Comparison of ENCODE assay signal across 22 mouse cellular contexts in the genomic region with DNA sequence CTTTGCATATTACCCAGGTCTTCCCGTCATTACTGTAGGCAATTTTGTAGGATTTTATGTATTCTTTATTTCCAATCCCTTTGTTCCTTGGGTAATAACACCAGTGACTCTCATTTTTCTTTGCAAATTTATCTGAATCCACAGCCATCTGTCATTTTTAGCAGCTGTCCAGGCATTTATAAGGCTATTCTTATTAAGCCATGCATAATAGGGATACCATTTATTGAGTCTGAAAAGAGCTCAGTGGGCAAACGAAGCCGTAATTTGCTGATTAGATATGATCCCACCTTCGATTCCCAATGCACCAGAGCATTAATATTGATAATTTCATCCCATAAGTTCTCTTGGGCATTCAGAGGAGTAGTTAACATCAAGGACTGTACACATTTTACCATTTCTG.
DNase-seq lines count a peak whose midpoint lies in the region; ATAC-seq and TF ChIP-seq lines count a peak whose summit lies in the region.
"Had no signal": no experiment of that assay in that cellular context is flagged by ENCODE, and none has a peak within 500 bp of the region (broad histone marks: within the 10 kb centered on the region; RNA-seq: fewer than 3 reads in every experiment).

No protein-coding gene starts in this region.

- ATAC-seq in hindbrain, embryonic 11.5 days (ENCODE audit: low FRiP score): peak; percentile 53; the same call in 1 of the 2 replicates
- ATAC-seq in hindbrain, embryonic 16.5 days: no peak
- peak; percentile 56; the same call in 1 of the 2 replicates for ATAC-seq in midbrain, embryonic 13.5 days
- no peak for ATAC-seq in midbrain, embryonic 16.5 days
- no peak for ATAC-seq in midbrain, embryonic 14.5 days (ENCODE audit: low FRiP score, low TSS enrichment)
- no peak for ATAC-seq in midbrain, postnatal 0 days (ENCODE audit: low FRiP score)
- ATAC-seq: activated CD4-positive, CD25-positive, alpha-beta regulatory T cell, adult 4 months; CD4-positive, CD25-positive, alpha-beta regulatory T cell, adult 4 months; Patski had no signal

- no peaks in the 10 kb centered on the region for H3K27me3 ChIP-seq in hindbrain, embryonic 11.5 days (ENCODE audit: control insufficient read depth, insufficient read depth, low read length)
- no peaks in the 10 kb centered on the region for H3K27me3 ChIP-seq in hindbrain, embryonic 16.5 days (replicated peaks; ENCODE audit: control insufficient read depth, insufficient read depth, low read length)
- no peaks in the 10 kb centered on the region for H3K27me3 ChIP-seq in midbrain, embryonic 13.5 days
- no peaks in the 10 kb centered on the region for H3K27me3 ChIP-seq in midbrain, embryonic 16.5 days (ENCODE audit: control insufficient read depth, insufficient read depth, low read depth, low read length)
- no peaks in the 10 kb centered on the region for H3K27me3 ChIP-seq in midbrain, embryonic 14.5 days (ENCODE audit: control insufficient read depth, insufficient read depth, low read length)
- no peaks in the 10 kb centered on the region for H3K27me3 ChIP-seq in midbrain, postnatal 0 days (ENCODE audit: insufficient read depth, low read length)

- no peak for TF ChIP-seq POLR2A in brain, embryonic 14.5 days (IDR thresholded peaks at IDR 0.05; ENCODE audit: borderline replicate concordance, extremely low read depth, insufficient read depth, insufficient read length, poor library complexity, severe bottlenecking)

- H3K27ac ChIP-seq in hindbrain, embryonic 11.5 days (ENCODE audit: low read depth, low read length): no peak overlapping the region
- H3K27ac ChIP-seq in hindbrain, embryonic 16.5 days (ENCODE audit: low read depth, low read length): no peak overlapping the region
- no peak overlapping the region for H3K27ac ChIP-seq in midbrain, embryonic 13.5 days
- no peak overlapping the region for H3K27ac ChIP-seq in midbrain, embryonic 16.5 days (ENCODE audit: low read length)
- H3K27ac ChIP-seq in midbrain, embryonic 14.5 days (replicated peaks; ENCODE audit: low read depth, low read length): no peak overlapping the region
- no peak overlapping the region for H3K27ac ChIP-seq in midbrain, postnatal 0 days (ENCODE audit: low read depth, low read length)

- DNase-seq in hindbrain, embryonic 11.5 days (ENCODE audit: low spot score): no peak
- peak; percentile 26 for DNase-seq in midbrain, embryonic 14.5 days
- DNase-seq in midbrain, postnatal 0 days (ENCODE audit: low spot score): no peak
- DNase-seq in brain, embryonic 14.5 days (ENCODE audit: low read depth): peak; percentile 6
- no peak for DNase-seq in thymus, postnatal 10 days (ENCODE audit: low spot score in 2 of 2)
- DNase-seq: adrenal gland, adult 2 months; adrenal gland, adult 8-10 months; adrenal gland, postnatal 10 days; adrenal gland, postnatal 14 days; adrenal gland, postnatal 25 days; adrenal gland, postnatal 36 days; B cell, adult 2 months; cerebellum, adult 11 months; cerebellum, adult 11-12 months; cerebellum, adult 18-20 months had no signal

- H3K9me3 ChIP-seq in hindbrain, embryonic 11.5 days (ENCODE audit: control insufficient read depth, low read length): no peaks in the 10 kb centered on the region
- no peaks in the 10 kb centered on the region for H3K9me3 ChIP-seq in hindbrain, embryonic 16.5 days (ENCODE audit: control insufficient read depth, low read length)
- H3K9me3 ChIP-seq in midbrain, embryonic 13.5 days: no peaks in the 10 kb centered on the region
- H3K9me3 ChIP-seq in midbrain, embryonic 16.5 days (replicated peaks; ENCODE audit: control insufficient read depth, low read length, poor library complexity, severe bottlenecking): no peaks in the 10 kb centered on the region
- no peaks in the 10 kb centered on the region for H3K9me3 ChIP-seq in midbrain, embryonic 14.5 days (ENCODE audit: control insufficient read depth, low read length)
- H3K9me3 ChIP-seq in midbrain, postnatal 0 days (ENCODE audit: low read length): no peaks in the 10 kb centered on the region
- H3K9me3 ChIP-seq: G1E had no signal

- H3K4me3 ChIP-seq in hindbrain, embryonic 11.5 days (ENCODE audit: low read depth, low read length): no peak overlapping the region
- no peak overlapping the region for H3K4me3 ChIP-seq in hindbrain, embryonic 16.5 days (ENCODE audit: low read length)
- no peak overlapping the region for H3K4me3 ChIP-seq in midbrain, embryonic 13.5 days (replicated peaks)
- no peak overlapping the region for H3K4me3 ChIP-seq in midbrain, embryonic 16.5 days (ENCODE audit: low read depth, low read length)
- H3K4me3 ChIP-seq in midbrain, embryonic 14.5 days (replicated peaks; ENCODE audit: low read depth, low read length): no peak overlapping the region
- no peak overlapping the region for H3K4me3 ChIP-seq in midbrain, postnatal 0 days (ENCODE audit: low read depth, low read length)

- no peaks in the 10 kb centered on the region for H3K4me1 ChIP-seq in hindbrain, embryonic 11.5 days (replicated peaks; ENCODE audit: control insufficient read depth, insufficient read depth, low read length)
- H3K4me1 ChIP-seq in hindbrain, embryonic 16.5 days (ENCODE audit: control insufficient read depth, insufficient read depth, low read depth, low read length): no peaks in the 10 kb centered on the region
- no peaks in the 10 kb centered on the region for H3K4me1 ChIP-seq in midbrain, embryonic 13.5 days (replicated peaks)
- H3K4me1 ChIP-seq in midbrain, embryonic 16.5 days (ENCODE audit: control insufficient read depth, insufficient read depth, low read length): no peaks in the 10 kb centered on the region
- H3K4me1 ChIP-seq in midbrain, embryonic 14.5 days (ENCODE audit: control insufficient read depth, insufficient read depth, low read length): no peaks in the 10 kb centered on the region
- H3K4me1 ChIP-seq in midbrain, postnatal 0 days (ENCODE audit: insufficient read depth, low read length): no peaks in the 10 kb centered on the region

- 79% methylated on average over 4 of the region's 4 CpGs for WGBS in hindbrain, embryonic 11.5 days
- WGBS in hindbrain, embryonic 16.5 days: 63% methylated on average over 4 of the region's 4 CpGs
- WGBS in midbrain, embryonic 13.5 days: 50% methylated on average over 4 of the region's 4 CpGs
- WGBS in midbrain, embryonic 16.5 days: 47% methylated on average over 4 of the region's 4 CpGs
- 55% methylated on average over 4 of the region's 4 CpGs for WGBS in midbrain, embryonic 14.5 days
- 44% methylated on average over 4 of the region's 4 CpGs for WGBS in midbrain, postnatal 0 days

- H3K9ac ChIP-seq in hindbrain, embryonic 11.5 days (ENCODE audit: low read depth, low read length): no peak overlapping the region
- no peak overlapping the region for H3K9ac ChIP-seq in hindbrain, embryonic 16.5 days (ENCODE audit: low read depth, low read length)
- no peak overlapping the region for H3K9ac ChIP-seq in midbrain, embryonic 13.5 days (replicated peaks)
- no peak overlapping the region for H3K9ac ChIP-seq in midbrain, embryonic 16.5 days (ENCODE audit: low read depth, low read length)
- H3K9ac ChIP-seq in midbrain, embryonic 14.5 days (replicated peaks; ENCODE audit: low read length): no peak overlapping the region
- no peak overlapping the region for H3K9ac ChIP-seq in midbrain, postnatal 0 days (replicated peaks; ENCODE audit: low read length, poor library complexity, severe bottlenecking)

- H3K4me2 ChIP-seq in hindbrain, embryonic 11.5 days (replicated peaks; ENCODE audit: low read depth, low read length): no peak overlapping the region
- no peak overlapping the region for H3K4me2 ChIP-seq in hindbrain, embryonic 16.5 days (ENCODE audit: low read length)
- H3K4me2 ChIP-seq in midbrain, embryonic 13.5 days (replicated peaks): no peak overlapping the region
- H3K4me2 ChIP-seq in midbrain, embryonic 16.5 days (ENCODE audit: low read length): no peak overlapping the region
- no peak overlapping the region for H3K4me2 ChIP-seq in midbrain, embryonic 14.5 days (ENCODE audit: low read length)
- no peak overlapping the region for H3K4me2 ChIP-seq in midbrain, postnatal 0 days (ENCODE audit: low read depth, low read length, poor library complexity, severe bottlenecking)

- H3K36me3 ChIP-seq in hindbrain, embryonic 11.5 days (ENCODE audit: control insufficient read depth, insufficient read depth, low read length): no peaks in the 10 kb centered on the region
- no peaks in the 10 kb centered on the region for H3K36me3 ChIP-seq in hindbrain, embryonic 16.5 days (ENCODE audit: control insufficient read depth, insufficient read depth, low read length)
- no peaks in the 10 kb centered on the region for H3K36me3 ChIP-seq in midbrain, embryonic 13.5 days
- H3K36me3 ChIP-seq in midbrain, embryonic 16.5 days (ENCODE audit: control insufficient read depth, insufficient read depth, low read length): no peaks in the 10 kb centered on the region
- no peaks in the 10 kb centered on the region for H3K36me3 ChIP-seq in midbrain, embryonic 14.5 days (ENCODE audit: control insufficient read depth, insufficient read depth, low read length)
- no peaks in the 10 kb centered on the region for H3K36me3 ChIP-seq in midbrain, postnatal 0 days (ENCODE audit: insufficient read depth, low read length)
- H3K36me3 ChIP-seq: G1E had no signal

- no peak for TF ChIP-seq CTCF in midbrain, postnatal 0 days (IDR thresholded peaks at IDR 0.05)
- no peak for TF ChIP-seq CTCF in brain, embryonic 14.5 days (IDR thresholded peaks at IDR 0.05; ENCODE audit: borderline replicate concordance, extremely low read depth, insufficient read depth, insufficient read length)

Comparison
In these comparisons a context has a peak if more than half of its experiments do, and no peak if none do; other contexts are left out.
1. ATAC-seq: peak in hindbrain, embryonic 11.5 days (single experiment) and midbrain, embryonic 13.5 days (single experiment); none in hindbrain, embryonic 16.5 days (single experiment), midbrain, embryonic 16.5 days (single experiment), midbrain, embryonic 14.5 days (single experiment) and midbrain, postnatal 0 days (single experiment).
2. DNase-seq: peak in midbrain, embryonic 14.5 days (single experiment) and brain, embryonic 14.5 days (single experiment); none in hindbrain, embryonic 11.5 days (single experiment), midbrain, postnatal 0 days (single experiment) and thymus, postnatal 10 days (0 of 2).